Mouse (Mus musculus): ENCODE results near the gene Cep68. TPM values are rescaled to one million over a fixed set of nuclear protein-coding genes. Genes with fewer than 3 reads are reported as not detected.
"Not testable (repeated sequence)": the region's sequence is repeated elsewhere in the genome, so short reads cannot be mapped to it uniquely, and the experiment has no call there.

Cep68 gene
- total and polyA plus RNA-seq, 2 experiments from 2014 or later: 26.1 to 43.9 TPM

DNA sequence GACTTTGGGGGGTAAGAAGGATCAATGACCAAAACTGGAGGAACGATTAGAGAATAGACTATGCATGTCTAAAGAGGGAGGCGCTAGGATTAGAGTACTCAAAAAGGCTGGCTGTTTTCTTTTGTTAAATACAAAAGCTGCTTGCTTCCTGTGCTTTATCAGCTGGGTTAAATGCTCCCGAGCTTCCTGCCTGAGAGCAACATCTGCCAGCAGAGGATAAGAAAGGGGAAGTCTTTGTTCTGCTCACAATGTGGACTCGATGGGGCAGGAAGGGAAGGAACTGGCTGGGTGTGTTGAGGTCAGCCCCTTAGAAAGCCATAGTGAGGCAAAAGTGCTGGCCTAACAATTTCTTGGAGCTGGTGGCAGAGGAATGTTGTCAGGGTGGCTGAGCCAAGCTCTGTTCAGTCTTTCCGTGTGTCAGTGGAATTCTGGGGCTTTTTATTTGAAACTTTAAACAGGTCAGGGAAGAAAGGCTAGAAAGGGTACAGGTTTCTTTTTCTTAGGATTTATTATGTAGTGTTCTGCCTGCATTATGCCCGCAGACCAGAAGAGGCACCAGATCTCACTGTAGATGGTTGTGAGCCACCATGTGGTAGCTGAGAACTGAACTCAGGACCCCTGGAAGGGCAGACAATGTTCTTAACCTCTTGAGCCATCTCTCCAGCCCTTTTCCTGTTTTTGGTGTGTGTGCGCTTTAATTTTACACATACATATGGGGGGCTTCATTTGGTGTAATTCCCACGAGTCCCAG is 17.9 kb downstream of the Cep68 start:
- ATAC-seq: peak; percentile 40; the same call in 1 of the 2 replicates
- Histone ChIP-seq H3K9me3 (ENCODE audit: low read length) (no peaks in the 10 kb centered on the region), H3K4me3 (ENCODE audit: low read depth, low read length) (no peak overlapping the region), H3K4me2 (ENCODE audit: low read depth) (no peak overlapping the region), H3K27ac (ENCODE audit: low read depth, low read length) (no peak overlapping the region), H3K27me3 (ENCODE audit: insufficient read depth, low read length) (no peaks in the 10 kb centered on the region), H3K36me3 (ENCODE audit: insufficient read depth) (peaks cover 58% of the 10 kb centered on the region), H3K4me1 (ENCODE audit: insufficient read depth) (no peaks in the 10 kb centered on the region), H3K9ac (no peak overlapping the region)
- 34% methylated on average over 8 of the region's 8 CpGs for WGBS
- DNase-seq: no peak
- peak; percentile 37; the same call in 1 of the 2 replicates for TF ChIP-seq CTCF (IDR thresholded peaks at IDR 0.05; ENCODE audit: low read depth)

DNA sequence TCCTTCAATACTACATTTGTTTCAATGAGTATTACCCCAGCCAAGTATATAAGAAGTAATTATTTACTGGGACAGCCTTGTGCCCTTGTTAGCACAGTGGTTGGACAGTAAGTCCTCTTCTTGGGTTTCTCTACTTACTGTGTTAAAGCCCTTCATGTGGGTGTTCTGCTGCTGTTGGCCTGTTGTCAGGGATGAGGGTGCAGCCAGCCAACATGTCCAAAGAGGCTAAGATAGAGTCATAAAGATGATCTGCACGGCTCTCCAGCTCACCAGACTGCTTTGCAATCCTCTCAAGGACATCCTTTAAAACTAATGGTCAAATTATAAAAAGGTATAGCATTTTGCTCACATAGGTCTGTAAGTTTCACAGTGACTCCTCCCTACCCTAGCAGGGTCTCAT is 18.9 kb downstream of the Cep68 start:
- ATAC-seq (no peak), DNase-seq (no peak)
- Histone ChIP-seq H3K9ac (no peak overlapping the region), H3K4me1 (ENCODE audit: insufficient read depth) (no peaks in the 10 kb centered on the region), H3K9me3 (ENCODE audit: low read length) (no peaks in the 10 kb centered on the region), H3K4me2 (ENCODE audit: low read depth) (no peak overlapping the region), H3K4me3 (ENCODE audit: low read depth, low read length) (no peak overlapping the region), H3K27ac (ENCODE audit: low read depth, low read length) (no peak overlapping the region), H3K27me3 (ENCODE audit: insufficient read depth, low read length) (no peaks in the 10 kb centered on the region), H3K36me3 (ENCODE audit: insufficient read depth) (peaks cover 60% of the 10 kb centered on the region)
- WGBS: 91% methylated on average over 1 of the region's 1 CpGs
- TF ChIP-seq CTCF (IDR thresholded peaks at IDR 0.05; ENCODE audit: low read depth): no peak

DNA sequence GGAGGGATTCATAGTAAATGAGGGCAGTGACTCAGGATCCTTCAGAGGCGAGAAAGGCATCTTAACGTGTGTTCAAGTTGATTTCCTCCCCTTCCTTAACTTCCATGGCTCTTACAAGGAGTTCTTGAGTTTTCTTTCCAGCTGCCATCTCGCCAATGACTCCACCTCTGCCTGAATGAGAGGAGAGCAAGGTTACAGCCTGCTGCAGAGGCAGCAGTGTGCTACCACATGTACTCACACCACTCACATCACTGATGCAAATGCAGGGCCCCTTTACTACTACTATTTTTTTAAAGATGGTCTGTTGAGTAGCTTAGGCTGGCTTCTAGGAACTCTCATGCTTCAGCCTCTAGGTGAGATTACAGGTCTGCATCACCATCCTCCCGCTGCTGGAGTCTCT is 19.9 kb downstream of the Cep68 start:
- peaks cover 57% of the 10 kb centered on the region for H3K36me3 ChIP-seq (ENCODE audit: insufficient read depth)
- WGBS: 85% methylated on average over 4 of the region's 4 CpGs
- H3K27ac ChIP-seq (ENCODE audit: low read depth, low read length): no peak overlapping the region
- ATAC-seq: no peak
- H3K27me3 ChIP-seq (ENCODE audit: insufficient read depth, low read length): no peaks in the 10 kb centered on the region
- TF ChIP-seq CTCF (IDR thresholded peaks at IDR 0.05; ENCODE audit: low read depth): no peak
- H3K4me3 ChIP-seq (ENCODE audit: low read depth, low read length): no peak overlapping the region
- no peak overlapping the region for H3K9ac ChIP-seq
- no peak overlapping the region for H3K4me2 ChIP-seq (ENCODE audit: low read depth)
- no peaks in the 10 kb centered on the region for H3K9me3 ChIP-seq (ENCODE audit: low read length)
- DNase-seq: no peak
- no peaks in the 10 kb centered on the region for H3K4me1 ChIP-seq (ENCODE audit: insufficient read depth)

DNA sequence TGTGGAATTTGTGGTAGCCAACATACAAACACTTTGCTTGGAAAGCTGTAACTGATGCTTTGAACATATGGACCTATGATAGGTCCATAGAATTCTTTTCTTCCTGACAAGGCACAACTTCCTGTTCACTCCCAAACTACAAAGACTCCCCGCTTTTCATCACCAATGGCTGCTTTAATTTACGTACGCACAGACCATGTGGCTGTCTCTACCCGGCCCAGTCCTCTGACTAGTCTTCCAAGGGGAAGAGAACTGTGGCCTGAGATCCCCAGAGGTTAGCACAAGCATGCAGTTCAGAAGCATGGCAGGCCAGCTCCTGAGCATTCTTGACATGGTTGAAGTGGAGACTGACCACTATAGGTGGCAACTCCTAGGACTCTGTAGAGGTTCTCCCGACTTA is 20.6 kb downstream of the Cep68 start:
- TF ChIP-seq CTCF (IDR thresholded peaks at IDR 0.05; ENCODE audit: low read depth): no peak
- Histone ChIP-seq H3K4me2 (ENCODE audit: low read depth) (no peak overlapping the region), H3K9me3 (ENCODE audit: low read length) (no peaks in the 10 kb centered on the region), H3K27me3 (ENCODE audit: insufficient read depth, low read length) (no peaks in the 10 kb centered on the region), H3K27ac (ENCODE audit: low read depth, low read length) (no peak overlapping the region), H3K4me1 (ENCODE audit: insufficient read depth) (no peaks in the 10 kb centered on the region), H3K9ac (no peak overlapping the region), H3K36me3 (ENCODE audit: insufficient read depth) (peaks cover 62% of the 10 kb centered on the region), H3K4me3 (ENCODE audit: low read depth, low read length) (no peak overlapping the region)
- ATAC-seq (no peak), DNase-seq (no peak)
- WGBS: 84% methylated on average over 5 of the region's 5 CpGs

DNA sequence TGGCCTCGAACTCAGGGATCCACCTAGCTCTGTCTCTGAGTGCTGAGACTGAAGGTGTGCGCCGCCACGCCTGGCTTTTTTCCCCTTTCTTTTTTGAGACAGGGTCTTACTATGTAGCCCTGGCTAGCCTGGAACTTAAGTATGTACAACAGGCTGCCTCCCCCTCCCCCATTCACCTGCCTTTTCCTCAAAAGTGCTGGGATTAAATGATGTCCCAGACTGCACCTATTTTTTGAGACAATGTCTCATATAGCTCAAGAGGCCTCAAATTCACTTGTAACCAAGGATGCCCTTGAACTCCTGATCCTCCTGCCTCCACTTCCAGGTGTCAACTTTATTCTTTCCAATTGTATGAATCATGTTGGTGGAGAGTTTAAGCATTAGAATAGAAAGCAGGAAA is 23.3 kb downstream of the Cep68 start:
- DNase-seq: no peak
- Histone ChIP-seq H3K27me3 (ENCODE audit: insufficient read depth, low read length) (no peaks in the 10 kb centered on the region), H3K9ac (no peak overlapping the region), H3K4me3 (ENCODE audit: low read depth, low read length) (no peak overlapping the region), H3K4me1 (ENCODE audit: insufficient read depth) (no peaks in the 10 kb centered on the region), H3K4me2 (ENCODE audit: low read depth) (no peak overlapping the region), H3K27ac (ENCODE audit: low read depth, low read length) (no peak overlapping the region), H3K9me3 (ENCODE audit: low read length) (no peaks in the 10 kb centered on the region), H3K36me3 (ENCODE audit: insufficient read depth) (peaks cover 73% of the 10 kb centered on the region)
- ATAC-seq: no peak
- no peak for TF ChIP-seq CTCF (IDR thresholded peaks at IDR 0.05; ENCODE audit: low read depth)
- 95% methylated on average over 4 of the region's 4 CpGs for WGBS

DNA sequence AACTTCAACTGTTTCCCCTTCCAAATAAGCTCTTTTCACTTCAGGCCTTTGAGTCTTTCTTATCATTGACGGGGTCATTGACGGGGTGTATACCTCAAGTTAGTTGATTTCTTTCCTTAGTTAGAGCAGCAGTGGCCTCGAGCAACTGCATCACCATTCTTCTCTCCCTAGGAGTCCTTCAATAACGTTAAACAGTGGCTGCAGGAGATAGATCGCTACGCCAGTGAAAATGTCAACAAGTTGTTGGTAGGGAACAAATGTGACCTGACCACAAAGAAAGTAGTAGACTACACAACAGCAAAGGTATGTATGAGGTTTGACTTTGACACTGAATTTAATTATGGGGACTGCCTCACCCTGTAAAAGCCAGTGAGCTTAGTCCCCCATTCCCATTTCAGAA is 25.0 kb downstream of the Cep68 start:
- ATAC-seq (no peak), DNase-seq (no peak)
- Histone ChIP-seq H3K4me3 (ENCODE audit: low read depth, low read length) (no peak overlapping the region), H3K9me3 (ENCODE audit: low read length) (no peaks in the 10 kb centered on the region), H3K4me1 (ENCODE audit: insufficient read depth) (no peaks in the 10 kb centered on the region), H3K9ac (no peak overlapping the region), H3K27ac (ENCODE audit: low read depth, low read length) (no peak overlapping the region), H3K4me2 (ENCODE audit: low read depth) (no peak overlapping the region), H3K27me3 (ENCODE audit: insufficient read depth, low read length) (no peaks in the 10 kb centered on the region), H3K36me3 (ENCODE audit: insufficient read depth) (peaks cover 61% of the 10 kb centered on the region)
- 77% methylated on average over 6 of the region's 6 CpGs for WGBS
- no peak for TF ChIP-seq CTCF (IDR thresholded peaks at IDR 0.05; ENCODE audit: low read depth)

DNA sequence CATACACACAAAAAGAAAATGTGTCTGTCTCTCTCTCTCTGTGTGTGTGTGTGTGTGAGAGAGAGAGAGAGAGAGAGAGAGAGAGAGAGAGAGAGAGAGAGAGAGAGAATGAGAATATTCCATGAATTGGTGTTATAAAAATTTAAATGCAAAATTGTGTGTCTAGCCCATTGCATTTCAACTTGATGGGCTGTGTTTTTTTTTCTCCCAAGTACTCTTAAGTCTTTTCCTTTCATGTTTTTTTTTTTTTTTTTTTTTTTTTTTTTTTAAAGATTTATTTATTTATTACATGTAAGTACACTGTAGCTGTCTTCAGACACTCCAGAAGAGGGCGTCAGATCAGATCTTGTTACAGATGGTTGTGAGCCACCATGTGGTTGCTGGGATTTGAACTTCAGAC is 27.6 kb downstream of the Cep68 start:
- 80% methylated on average over 1 of the region's 1 CpGs for WGBS
- not testable (repeated sequence) for H3K27ac ChIP-seq (ENCODE audit: low read depth, low read length); H3K4me3 ChIP-seq (ENCODE audit: low read depth, low read length); H3K4me1 ChIP-seq (ENCODE audit: insufficient read depth); H3K27me3 ChIP-seq (ENCODE audit: insufficient read depth, low read length); DNase-seq; H3K9me3 ChIP-seq (ENCODE audit: low read length); ATAC-seq; H3K4me2 ChIP-seq (ENCODE audit: low read depth); H3K9ac ChIP-seq
- H3K36me3 ChIP-seq (ENCODE audit: insufficient read depth): peaks cover 57% of the 10 kb centered on the region

All from forebrain, postnatal 0 days (tissue).